Mouse (Mus musculus) C2C12 (cell line): ENCODE measurements at regions not wholly inside any gene's neighbourhood (a gene's known extent, or its start where the extent isn't known, plus 50 kb on each side); places are given as distances from the start of the nearest gene placed in this dataset.

ENCODE experiments used
- CTCF ChIP-seq: IDR thresholded peaks from one replicate; pipeline ENCODE4 v1.5.1; 2011; ENCODE audit not compliant: control insufficient read depth, insufficient read depth, insufficient read length
- MAX ChIP-seq: IDR thresholded peaks from one replicate; pipeline ENCODE4 v1.6.1; 2011; ENCODE audit warnings: mild to moderate bottlenecking, control low read depth
- MYOD1 ChIP-seq: IDR thresholded peaks from one replicate; pipeline ENCODE4 v1.6.1; 2011; ENCODE audit warnings: low read depth; ENCODE audit not compliant: control insufficient read depth, insufficient read length

DNA sequence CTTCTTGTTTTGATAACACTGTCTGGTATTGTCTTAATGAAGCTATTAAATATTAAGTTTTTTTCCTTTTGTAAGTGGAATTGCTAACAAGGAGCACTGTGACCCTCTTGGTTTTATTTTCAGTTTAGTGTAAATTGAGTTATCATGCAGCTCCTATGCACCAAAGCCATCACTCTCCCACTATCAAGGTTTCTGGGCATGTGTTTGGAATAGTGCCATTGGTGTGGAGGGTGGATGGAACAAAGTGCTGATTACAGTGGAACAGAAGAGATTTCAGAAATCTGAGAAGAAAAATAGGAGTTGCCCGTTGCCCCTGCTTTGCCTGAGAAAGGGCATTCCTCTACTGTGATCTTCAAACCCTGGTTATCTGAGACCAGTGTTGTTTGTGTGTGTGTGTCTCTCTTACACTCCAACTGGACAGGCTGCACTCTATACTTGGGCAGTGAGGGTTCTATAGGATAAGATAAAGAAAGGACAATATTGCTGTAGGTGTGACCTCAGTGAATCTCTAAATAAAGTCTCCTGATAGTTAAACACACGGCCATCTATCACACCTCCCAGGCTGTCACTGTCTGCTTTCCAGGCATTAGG lies 414.3 kb upstream of the Nr2f2 start:
- no peak for TF ChIP-seq CTCF
- TF ChIP-seq MAX, result no peak
- TF ChIP-seq MYOD1, result no peak
